Mouse (Mus musculus): ENCODE data around the gene Cd69.
A peak's percentile ranks its signal among the peaks of the same experiment; 100 is the strongest.

Gene Cd69

GRCm38 (mm10) chr6:129275220-129275619 lies at the start of gene Cd69:
Gene Cd69, minus strand, starts transcription at chr6:129275436.
- no peak for DNase-seq (ENCODE audit: low read depth, low spot score)

GRCm38 (mm10) chr6:129319331-129319730 lies 44.1 kb upstream of the Cd69 start:
- no peak for DNase-seq (ENCODE audit: low read depth, low spot score)

GRCm38 (mm10) chr6:129318395-129318794 lies 43.2 kb upstream of the Cd69 start:
- DNase-seq (ENCODE audit: low read depth, low spot score), result no peak

GRCm38 (mm10) chr6:129316463-129316862 lies 41.2 kb upstream of the Cd69 start:
- no peak for DNase-seq (ENCODE audit: low read depth, low spot score)

GRCm38 (mm10) chr6:129315698-129316097 lies 40.5 kb upstream of the Cd69 start:
- no peak for DNase-seq (ENCODE audit: low read depth, low spot score)

GRCm38 (mm10) chr6:129314655-129315168 lies 39.5 kb upstream of the Cd69 start:
- no peak for DNase-seq (ENCODE audit: low read depth, low spot score)

- no peak for DNase-seq (ENCODE audit: low read depth, low spot score)
These were observed 37.3 kb upstream of the Cd69 start for GRCm38 (mm10) chr6:129312499-129312898.

GRCm38 (mm10) chr6:129304180-129304579 lies 28.9 kb upstream of the Cd69 start:
- DNase-seq (ENCODE audit: low read depth, low spot score), result no peak

- no peak for DNase-seq (ENCODE audit: low read depth, low spot score)
These were observed 13.5 kb upstream of the Cd69 start for GRCm38 (mm10) chr6:129288708-129289107.

GRCm38 (mm10) chr6:129284384-129285104 lies 9.3 kb upstream of the Cd69 start:
- no peak for DNase-seq (ENCODE audit: low read depth, low spot score)

GRCm38 (mm10) chr6:129283271-129283670 lies 8.0 kb upstream of the Cd69 start:
- no peak for DNase-seq (ENCODE audit: low read depth, low spot score)

- DNase-seq (ENCODE audit: low read depth, low spot score), result no peak
These were observed 1.2 kb upstream of the Cd69 start for GRCm38 (mm10) chr6:129276483-129276882.

- no peak for DNase-seq (ENCODE audit: low read depth, low spot score)
These were observed 478 bp upstream of the Cd69 start for GRCm38 (mm10) chr6:129275624-129276203.

- DNase-seq (ENCODE audit: low read depth, low spot score), result no peak
These were observed 760 bp downstream of the Cd69 start for GRCm38 (mm10) chr6:129274476-129274875.

GRCm38 (mm10) chr6:129273662-129274061 lies 1.6 kb downstream of the Cd69 start:
- no peak for DNase-seq (ENCODE audit: low read depth, low spot score)

GRCm38 (mm10) chr6:129266438-129267022 lies 8.7 kb downstream of the Cd69 start:
- DNase-seq (ENCODE audit: low read depth, low spot score), result no peak

GRCm38 (mm10) chr6:129265821-129266220 lies 9.4 kb downstream of the Cd69 start:
- DNase-seq (ENCODE audit: low read depth, low spot score), result no peak

GRCm38 (mm10) chr6:129260940-129261339 lies 14.3 kb downstream of the Cd69 start:
- DNase-seq (ENCODE audit: low read depth, low spot score), result no peak

GRCm38 (mm10) chr6:129260034-129260433 lies 15.2 kb downstream of the Cd69 start:
- no peak for DNase-seq (ENCODE audit: low read depth, low spot score)

- DNase-seq (ENCODE audit: low read depth, low spot score), result peak; percentile 79
These were observed 19.2 kb downstream of the Cd69 start for GRCm38 (mm10) chr6:129256018-129256417.

GRCm38 (mm10) chr6:129254949-129255602 lies 20.2 kb downstream of the Cd69 start:
- DNase-seq (ENCODE audit: low read depth, low spot score), result peak; percentile 71

- no peak for DNase-seq (ENCODE audit: low read depth, low spot score)
These were observed 20.9 kb downstream of the Cd69 start for GRCm38 (mm10) chr6:129254314-129254713.
